Mouse (Mus musculus): ENCODE data around the gene Cars. TPM values are rescaled to one million over a fixed set of nuclear protein-coding genes. Genes with fewer than 3 reads are reported as not detected.

Gene Cars
- total and polyA plus RNA-seq, 2 experiments from 2014 or later: 44.5 to 76.2 TPM

GRCm38 (mm10) chr7:143614404-143615135 is 14.7 kb upstream of the Cars start:
- TF ChIP-seq CTCF (IDR thresholded peaks at IDR 0.05): no peak
- no peaks in the 10 kb centered on the region for H3K9me3 ChIP-seq (ENCODE audit: low read length)
- H3K4me2 ChIP-seq (ENCODE audit: low read depth, low read length, poor library complexity, severe bottlenecking): no peak overlapping the region
- no peak overlapping the region for H3K9ac ChIP-seq (replicated peaks; ENCODE audit: low read length, poor library complexity, severe bottlenecking)
- no peaks in the 10 kb centered on the region for H3K27me3 ChIP-seq (ENCODE audit: insufficient read depth, low read length)
- no peak for DNase-seq (ENCODE audit: low spot score)
- 68% methylated on average over 9 of the region's 9 CpGs for WGBS
- no peak for ATAC-seq (ENCODE audit: low FRiP score)
- H3K27ac ChIP-seq (ENCODE audit: low read depth, low read length): no peak overlapping the region
- H3K4me3 ChIP-seq (ENCODE audit: low read depth, low read length): no peak overlapping the region
- no peaks in the 10 kb centered on the region for H3K4me1 ChIP-seq (ENCODE audit: insufficient read depth, low read length)
- no peaks in the 10 kb centered on the region for H3K36me3 ChIP-seq (ENCODE audit: insufficient read depth, low read length)

GRCm38 (mm10) chr7:143612215-143612614 is 12.3 kb upstream of the Cars start:
- Histone ChIP-seq H3K4me3 (ENCODE audit: low read depth, low read length) (no peak overlapping the region), H3K9ac (replicated peaks; ENCODE audit: low read length, poor library complexity, severe bottlenecking) (no peak overlapping the region), H3K4me2 (ENCODE audit: low read depth, low read length, poor library complexity, severe bottlenecking) (no peak overlapping the region), H3K27ac (ENCODE audit: low read depth, low read length) (no peak overlapping the region), H3K27me3 (ENCODE audit: insufficient read depth, low read length) (no peaks in the 10 kb centered on the region), H3K36me3 (ENCODE audit: insufficient read depth, low read length) (no peaks in the 10 kb centered on the region), H3K9me3 (ENCODE audit: low read length) (no peaks in the 10 kb centered on the region), H3K4me1 (ENCODE audit: insufficient read depth, low read length) (no peaks in the 10 kb centered on the region)
- peak; percentile 35; the same call in 1 of the 2 replicates for TF ChIP-seq CTCF (IDR thresholded peaks at IDR 0.05)
- 57% methylated on average over 3 of the region's 3 CpGs for WGBS
- DNase-seq (ENCODE audit: low spot score): no peak
- no peak for ATAC-seq (ENCODE audit: low FRiP score)

- TF ChIP-seq CTCF (IDR thresholded peaks at IDR 0.05): no peak
- H3K4me1 ChIP-seq (ENCODE audit: insufficient read depth, low read length): no peaks in the 10 kb centered on the region
- no peak overlapping the region for H3K27ac ChIP-seq (ENCODE audit: low read depth, low read length)
- no peak overlapping the region for H3K4me2 ChIP-seq (ENCODE audit: low read depth, low read length, poor library complexity, severe bottlenecking)
- no peak for ATAC-seq (ENCODE audit: low FRiP score)
- H3K4me3 ChIP-seq (ENCODE audit: low read depth, low read length): no peak overlapping the region
- DNase-seq (ENCODE audit: low spot score): no peak
- no peaks in the 10 kb centered on the region for H3K36me3 ChIP-seq (ENCODE audit: insufficient read depth, low read length)
- H3K9ac ChIP-seq (replicated peaks; ENCODE audit: low read length, poor library complexity, severe bottlenecking): no peak overlapping the region
- no peaks in the 10 kb centered on the region for H3K9me3 ChIP-seq (ENCODE audit: low read length)
- WGBS: 90% methylated on average over 3 of the region's 3 CpGs
- H3K27me3 ChIP-seq (ENCODE audit: insufficient read depth, low read length): no peaks in the 10 kb centered on the region
These were observed 5.4 kb upstream of the Cars start for GRCm38 (mm10) chr7:143605321-143605720.

GRCm38 (mm10) chr7:143604889-143605288 is 5.0 kb upstream of the Cars start:
- Histone ChIP-seq H3K4me1 (ENCODE audit: insufficient read depth, low read length) (no peaks in the 10 kb centered on the region), H3K9ac (replicated peaks; ENCODE audit: low read length, poor library complexity, severe bottlenecking) (no peak overlapping the region), H3K9me3 (ENCODE audit: low read length) (no peaks in the 10 kb centered on the region), H3K27ac (ENCODE audit: low read depth, low read length) (no peak overlapping the region), H3K4me3 (ENCODE audit: low read depth, low read length) (no peak overlapping the region), H3K27me3 (ENCODE audit: insufficient read depth, low read length) (no peaks in the 10 kb centered on the region), H3K4me2 (ENCODE audit: low read depth, low read length, poor library complexity, severe bottlenecking) (no peak overlapping the region), H3K36me3 (ENCODE audit: insufficient read depth, low read length) (no peaks in the 10 kb centered on the region)
- WGBS: 84% methylated on average over 2 of the region's 2 CpGs
- TF ChIP-seq CTCF (IDR thresholded peaks at IDR 0.05): no peak
- ATAC-seq (ENCODE audit: low FRiP score): no peak
- DNase-seq (ENCODE audit: low spot score): no peak

- no peak overlapping the region for H3K27ac ChIP-seq (ENCODE audit: low read depth, low read length)
- no peak overlapping the region for H3K4me3 ChIP-seq (ENCODE audit: low read depth, low read length)
- peaks cover 7% of the 10 kb centered on the region; the same call in 1 of the 2 replicates for H3K4me1 ChIP-seq (ENCODE audit: insufficient read depth, low read length)
- H3K27me3 ChIP-seq (ENCODE audit: insufficient read depth, low read length): no peaks in the 10 kb centered on the region
- ATAC-seq (ENCODE audit: low FRiP score) (no peak), DNase-seq (ENCODE audit: low spot score) (no peak)
- peak; percentile 39 for TF ChIP-seq CTCF (IDR thresholded peaks at IDR 0.05)
- 89% methylated on average over 2 of the region's 2 CpGs for WGBS
- no peaks in the 10 kb centered on the region for H3K9me3 ChIP-seq (ENCODE audit: low read length)
- no peak overlapping the region for H3K4me2 ChIP-seq (ENCODE audit: low read depth, low read length, poor library complexity, severe bottlenecking)
- H3K36me3 ChIP-seq (ENCODE audit: insufficient read depth, low read length): 0 out of 2 replicates have a peak, but pooled peaks cover 10% of the 10 kb centered on the region
- no peak overlapping the region for H3K9ac ChIP-seq (replicated peaks; ENCODE audit: low read length, poor library complexity, severe bottlenecking)
These were observed 1.8 kb upstream of the Cars start for GRCm38 (mm10) chr7:143601705-143602104.

- peaks cover 13% of the 10 kb centered on the region for H3K36me3 ChIP-seq (ENCODE audit: insufficient read depth, low read length)
- no peaks in the 10 kb centered on the region for H3K27me3 ChIP-seq (ENCODE audit: insufficient read depth, low read length)
- TF ChIP-seq CTCF (IDR thresholded peaks at IDR 0.05): no peak
- DNase-seq (ENCODE audit: low spot score) (no peak), ATAC-seq (ENCODE audit: low FRiP score) (no peak)
- H3K4me2 ChIP-seq (ENCODE audit: low read depth, low read length, poor library complexity, severe bottlenecking): peak overlapping the region; percentile 85
- no peaks in the 10 kb centered on the region for H3K9me3 ChIP-seq (ENCODE audit: low read length)
- H3K27ac ChIP-seq (ENCODE audit: low read depth, low read length): no peak overlapping the region
- 6% methylated on average over 15 of the region's 15 CpGs for WGBS
- peaks cover 7% of the 10 kb centered on the region; the same call in 1 of the 2 replicates for H3K4me1 ChIP-seq (ENCODE audit: insufficient read depth, low read length)
- H3K4me3 ChIP-seq (ENCODE audit: low read depth, low read length): peak overlapping the region; percentile 57
- H3K9ac ChIP-seq (replicated peaks; ENCODE audit: low read length, poor library complexity, severe bottlenecking): no peak overlapping the region
These were observed 396 bp upstream of the Cars start for GRCm38 (mm10) chr7:143600231-143600740.

Data from midbrain, postnatal 0 days (tissue).